Mouse (Mus musculus): ENCODE data around the gene Cep57.

The Cep57 gene

GRCm38 (mm10) chr9:13826832-13827405 is at the start of gene Cep57:
Gene Cep57, minus strand, starts transcription at chr9:13827107.
- peak; percentile 99 for DNase-seq (ENCODE audit: low read depth, low spot score)

GRCm38 (mm10) chr9:13875340-13875739 is 48.4 kb upstream of the Cep57 start:
- DNase-seq (ENCODE audit: low read depth, low spot score): no peak

GRCm38 (mm10) chr9:13874359-13874758 is 47.5 kb upstream of the Cep57 start:
- peak; percentile 46 for DNase-seq (ENCODE audit: low read depth, low spot score)

- no peak for DNase-seq (ENCODE audit: low read depth, low spot score)
Measured at GRCm38 (mm10) chr9:13871631-13872030, 44.7 kb upstream of the Cep57 start.

GRCm38 (mm10) chr9:13867646-13868045 is 40.7 kb upstream of the Cep57 start:
- DNase-seq (ENCODE audit: low read depth, low spot score): peak; percentile 56

GRCm38 (mm10) chr9:13856777-13857176 is 29.9 kb upstream of the Cep57 start:
- DNase-seq (ENCODE audit: low read depth, low spot score): no peak

GRCm38 (mm10) chr9:13856247-13856646 is 29.3 kb upstream of the Cep57 start:
- DNase-seq (ENCODE audit: low read depth, low spot score): peak; percentile 55

GRCm38 (mm10) chr9:13853876-13854275 is 27.0 kb upstream of the Cep57 start:
- DNase-seq (ENCODE audit: low read depth, low spot score): no peak

- peak; percentile 64 for DNase-seq (ENCODE audit: low read depth, low spot score)
Measured at GRCm38 (mm10) chr9:13848481-13849480, 21.9 kb upstream of the Cep57 start.

- DNase-seq (ENCODE audit: low read depth, low spot score): no peak
Measured at GRCm38 (mm10) chr9:13847591-13847990, 20.7 kb upstream of the Cep57 start.

- peak; percentile 71 for DNase-seq (ENCODE audit: low read depth, low spot score)
Measured at GRCm38 (mm10) chr9:13836726-13837125, 9.8 kb upstream of the Cep57 start.

- DNase-seq (ENCODE audit: low read depth, low spot score): peak; percentile 76
Measured at GRCm38 (mm10) chr9:13835256-13835655, 8.3 kb upstream of the Cep57 start.

GRCm38 (mm10) chr9:13828087-13828441 is 1.2 kb upstream of the Cep57 start:
- DNase-seq (ENCODE audit: low read depth, low spot score): no peak

GRCm38 (mm10) chr9:13827406-13828086 is 639 bp upstream of the Cep57 start, which contains the start of gene Fam76b:
Gene Fam76b, plus strand, starts transcription at chr9:13827716.
- DNase-seq (ENCODE audit: low read depth, low spot score): peak; percentile 100

GRCm38 (mm10) chr9:13826391-13826805 is 509 bp downstream of the Cep57 start:
- DNase-seq (ENCODE audit: low read depth, low spot score): peak; percentile 81

- no peak for DNase-seq (ENCODE audit: low read depth, low spot score)
Measured at GRCm38 (mm10) chr9:13825896-13826295, 1.0 kb downstream of the Cep57 start.

GRCm38 (mm10) chr9:13820774-13821173 is 6.1 kb downstream of the Cep57 start:
- DNase-seq (ENCODE audit: low read depth, low spot score): no peak

GRCm38 (mm10) chr9:13818369-13818768 is 8.5 kb downstream of the Cep57 start:
- no peak for DNase-seq (ENCODE audit: low read depth, low spot score)

- DNase-seq (ENCODE audit: low read depth, low spot score): peak; percentile 54
Measured at GRCm38 (mm10) chr9:13809937-13810336, 17.0 kb downstream of the Cep57 start.

- no peak for DNase-seq (ENCODE audit: low read depth, low spot score)
Measured at GRCm38 (mm10) chr9:13807657-13808056, 19.2 kb downstream of the Cep57 start.

GRCm38 (mm10) chr9:13806854-13807253 is 20.1 kb downstream of the Cep57 start:
- no peak for DNase-seq (ENCODE audit: low read depth, low spot score)

GRCm38 (mm10) chr9:13804480-13804879 is 22.4 kb downstream of the Cep57 start:
- no peak for DNase-seq (ENCODE audit: low read depth, low spot score)
